Mouse (Mus musculus): Measurements from ENCODE around the gene Rps6ka5. TPM values are rescaled to one million over a fixed set of nuclear protein-coding genes. Genes with fewer than 3 reads are reported as not detected.
A peak's percentile ranks its signal among the peaks of the same experiment; 100 is the strongest.

Rps6ka5 gene
- polyA plus RNA-seq, 1 experiment, result 1.9 TPM

GRCm38 (mm10) chr12:100520077-100520793 is 206.5 kb downstream of the Rps6ka5 start:
- TF ChIP-seq REST (IDR thresholded peaks at IDR 0.05; ENCODE audit: insufficient read depth, insufficient read length) (no peak), TCF3 (IDR thresholded peaks at IDR 0.05; ENCODE audit: insufficient read length, low read depth) (no peak), USF1 (IDR thresholded peaks at IDR 0.05; ENCODE audit: low read depth) (no peak), SRF (IDR thresholded peaks at IDR 0.05; ENCODE audit: control insufficient read depth, insufficient read length, low read depth) (no peak), E2F4 (IDR thresholded peaks at IDR 0.05; ENCODE audit: insufficient read depth) (no peak), MAX (IDR thresholded peaks at IDR 0.05; ENCODE audit: low read depth) (no peak), MYOD1 (IDR thresholded peaks at IDR 0.05; ENCODE audit: control insufficient read depth in 1 of 3, insufficient read length in 2 of 3, low read depth in 2 of 3) (peak in 2 of 3 experiments; percentile 68 to 78), CEBPB (IDR thresholded peaks at IDR 0.05; ENCODE audit: insufficient read depth, poor library complexity, severe bottlenecking) (no peak), POLR2A (IDR thresholded peaks at IDR 0.05; ENCODE audit: insufficient read length, low read depth) (peak; percentile 30), MYOG (IDR thresholded peaks at IDR 0.05; ENCODE audit: control insufficient read depth in 1 of 3, insufficient read depth in 1 of 3, insufficient read length in 2 of 3, low read depth in 2 of 3) (peak in 2 of 3 experiments; percentile 44 to 63), POLR2AphosphoS2 (IDR thresholded peaks at IDR 0.05; ENCODE audit: insufficient read length, low read depth) (no peak), TCF12 (IDR thresholded peaks at IDR 0.05; ENCODE audit: insufficient read depth, poor library complexity, severe bottlenecking) (no peak)
- no peaks in the 10 kb centered on the region for H3K36me3 ChIP-seq (ENCODE audit: control insufficient read depth, insufficient read depth)

GRCm38 (mm10) chr12:100519684-100520076 is 207.1 kb downstream of the Rps6ka5 start:
- peak overlapping the region; percentile 85 for H3ac ChIP-seq (ENCODE audit: control insufficient read depth, insufficient read length)
- no peak for TF ChIP-seq TCF3 (IDR thresholded peaks at IDR 0.05; ENCODE audit: insufficient read length, low read depth)
- TF ChIP-seq USF1 (IDR thresholded peaks at IDR 0.05; ENCODE audit: low read depth), result peak; percentile 40
- no peak for TF ChIP-seq TCF12 (IDR thresholded peaks at IDR 0.05; ENCODE audit: insufficient read depth, poor library complexity, severe bottlenecking)
- TF ChIP-seq REST (IDR thresholded peaks at IDR 0.05; ENCODE audit: insufficient read depth, insufficient read length), result no peak
- no peak for TF ChIP-seq CEBPB (IDR thresholded peaks at IDR 0.05; ENCODE audit: insufficient read depth, poor library complexity, severe bottlenecking)
- H3K79me2 ChIP-seq (ENCODE audit: control insufficient read depth, insufficient read depth), result no peaks in the 10 kb centered on the region

More at GRCm38 (mm10) chr12:100520077-100520793, 206.5 kb downstream of the Rps6ka5 start:
- H3K4me3 ChIP-seq, result peak overlapping the region; percentile 44
- H3K79me2 ChIP-seq (ENCODE audit: control insufficient read depth, insufficient read depth), result no peaks in the 10 kb centered on the region
- H3K4me2 ChIP-seq (ENCODE audit: low read depth), result peak overlapping the region; percentile 98
- H3K27me3 ChIP-seq (ENCODE audit: control insufficient read depth, insufficient read depth, insufficient read length), result no peaks in the 10 kb centered on the region
- H3ac ChIP-seq (ENCODE audit: control insufficient read depth, insufficient read length), result peak overlapping the region; percentile 85

DNA sequence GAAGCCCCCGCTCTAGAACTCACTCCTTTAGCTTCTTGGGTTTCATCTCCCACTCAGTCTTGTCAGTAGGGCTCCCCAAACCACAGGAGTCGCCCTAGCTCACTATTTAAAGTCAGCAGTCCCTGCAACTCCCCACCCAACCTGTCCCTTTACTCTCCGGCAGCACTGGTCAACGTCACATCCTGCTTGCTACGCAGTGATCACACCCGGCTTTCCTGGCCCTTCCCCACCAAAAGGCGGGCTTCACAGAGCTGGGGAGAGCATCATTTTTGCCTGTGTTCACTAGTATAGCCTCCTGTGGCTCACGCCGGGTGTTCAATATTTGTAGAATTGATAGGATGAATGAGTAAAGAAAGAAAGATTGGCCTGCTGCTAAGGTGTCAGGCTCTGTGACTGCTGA is 209.4 kb downstream of the Rps6ka5 start:
- Histone ChIP-seq H3K27me3 (ENCODE audit: control insufficient read depth, insufficient read depth, insufficient read length) (no peaks in the 10 kb centered on the region), H3K36me3 (ENCODE audit: control insufficient read depth, insufficient read depth) (no peaks in the 10 kb centered on the region), H3K4me3 (no peak overlapping the region), H3ac (ENCODE audit: control insufficient read depth, insufficient read length) (no peak overlapping the region), H3K79me2 (ENCODE audit: control insufficient read depth, insufficient read depth) (no peaks in the 10 kb centered on the region), H3K4me2 (ENCODE audit: low read depth) (no peak overlapping the region)
- TF ChIP-seq CEBPB (IDR thresholded peaks at IDR 0.05; ENCODE audit: insufficient read depth, poor library complexity, severe bottlenecking) (no peak), TCF12 (IDR thresholded peaks at IDR 0.05; ENCODE audit: insufficient read depth, poor library complexity, severe bottlenecking) (no peak)

More at GRCm38 (mm10) chr12:100519684-100520076, 207.1 kb downstream of the Rps6ka5 start:
- Histone ChIP-seq H3K4me3 (peak overlapping the region; percentile 44), H3K4me2 (ENCODE audit: low read depth) (peak overlapping the region; percentile 98), H3K27me3 (ENCODE audit: control insufficient read depth, insufficient read depth, insufficient read length) (no peaks in the 10 kb centered on the region), H3K36me3 (ENCODE audit: control insufficient read depth, insufficient read depth) (no peaks in the 10 kb centered on the region)

- no peak overlapping the region for H3K4me3 ChIP-seq
Measured at GRCm38 (mm10) chr12:100516161-100516838, 210.5 kb downstream of the Rps6ka5 start.

DNA sequence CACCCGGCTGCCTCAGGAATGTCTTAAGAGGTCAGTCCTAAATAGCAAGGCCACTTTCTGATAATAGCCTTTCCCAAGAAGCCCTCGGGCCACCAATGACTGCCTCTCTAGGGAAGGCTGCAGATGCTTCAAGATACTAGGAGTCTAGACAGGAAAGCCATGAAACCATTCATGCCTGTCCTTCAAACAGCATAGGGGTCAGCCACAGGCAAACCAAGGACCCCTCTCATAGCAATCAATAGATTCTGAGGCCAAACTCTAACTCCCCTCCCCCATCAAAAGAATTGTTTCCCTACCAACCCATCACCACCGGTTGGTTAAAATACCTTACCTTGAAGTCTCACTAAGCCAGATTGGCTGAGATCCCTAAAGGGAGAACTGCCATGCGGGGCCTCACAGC is 211.3 kb downstream of the Rps6ka5 start:
- no peak for TF ChIP-seq USF1 (IDR thresholded peaks at IDR 0.05; ENCODE audit: low read depth)
- no peak for TF ChIP-seq MAX (IDR thresholded peaks at IDR 0.05; ENCODE audit: low read depth)
- H3K4me3 ChIP-seq, result no peak overlapping the region
- no peaks in the 10 kb centered on the region for H3K27me3 ChIP-seq (ENCODE audit: control insufficient read depth, insufficient read depth, insufficient read length)
- no peaks in the 10 kb centered on the region for H3K36me3 ChIP-seq (ENCODE audit: control insufficient read depth, insufficient read depth)
- H3K79me2 ChIP-seq (ENCODE audit: control insufficient read depth, insufficient read depth), result no peaks in the 10 kb centered on the region
- no peak overlapping the region for H3ac ChIP-seq (ENCODE audit: control insufficient read depth, insufficient read length)
- H3K4me2 ChIP-seq (ENCODE audit: low read depth), result no peak overlapping the region

More at GRCm38 (mm10) chr12:100516161-100516838, 210.5 kb downstream of the Rps6ka5 start:
- no peak overlapping the region for H3ac ChIP-seq (ENCODE audit: control insufficient read depth, insufficient read length)
- H3K27me3 ChIP-seq (ENCODE audit: control insufficient read depth, insufficient read depth, insufficient read length), result no peaks in the 10 kb centered on the region
- H3K79me2 ChIP-seq (ENCODE audit: control insufficient read depth, insufficient read depth), result no peaks in the 10 kb centered on the region
- TF ChIP-seq SRF (IDR thresholded peaks at IDR 0.05; ENCODE audit: control insufficient read depth, insufficient read length, low read depth) (no peak), USF1 (IDR thresholded peaks at IDR 0.05; ENCODE audit: low read depth) (no peak), POLR2A (IDR thresholded peaks at IDR 0.05; ENCODE audit: insufficient read length, low read depth) (no peak)
- no peaks in the 10 kb centered on the region for H3K36me3 ChIP-seq (ENCODE audit: control insufficient read depth, insufficient read depth)
- no peak overlapping the region for H3K4me2 ChIP-seq (ENCODE audit: low read depth)
